Mouse (Mus musculus) midbrain, postnatal 0 days (tissue): Measurements from ENCODE around the gene Aagab. TPM values are rescaled to one million over a fixed set of nuclear protein-coding genes. Genes with fewer than 3 reads are reported as not detected.

ENCODE experiments used
- ATAC-seq: fragments of 200-750 bp; cut with Nextera tagmentation; 2 replicates; pipeline ENCODE4 v1.8.0; 2017; ENCODE audit warnings: moderate number of reproducible peaks, mild to moderate bottlenecking, moderate TSS enrichment, moderate library complexity; ENCODE audit not compliant: low FRiP score
- DNase-seq: peaks from one replicate; pipeline ENCODE4 v3.0.0-alpha.2; 2015; ENCODE audit warnings: low spot score
- H3K27ac ChIP-seq: fragments of 300-500 bp; sonication (generic); 2 replicates; pipeline ENCODE4 v1.5.1; 2014; ENCODE audit warnings: low read depth, mild to moderate bottlenecking, low read length, mixed read lengths
- H3K27me3 ChIP-seq: fragments of 300-500 bp; sonication (generic); 2 replicates; pipeline ENCODE4 v1.6.1; 2014; ENCODE audit warnings: low read length, control low read depth, mixed read lengths; ENCODE audit not compliant: insufficient read depth
- H3K36me3 ChIP-seq: fragments of 300-500 bp; sonication (generic); 2 replicates; pipeline ENCODE4 v1.6.1; 2014; ENCODE audit warnings: low read length, control low read depth, mixed read lengths; ENCODE audit not compliant: insufficient read depth
- H3K4me1 ChIP-seq: fragments of 300-500 bp; sonication (generic); 2 replicates; pipeline ENCODE4 v1.6.1; 2014; ENCODE audit warnings: mild to moderate bottlenecking, control low read depth, antibody characterized with exemption, low read length, mixed read lengths; ENCODE audit not compliant: insufficient read depth
- H3K4me2 ChIP-seq: fragments of 300-500 bp; sonication (generic); 2 replicates; pipeline ENCODE4 v1.6.1; 2014; ENCODE audit warnings: low read depth, mild to moderate bottlenecking, low read length, mixed read lengths; ENCODE audit not compliant: poor library complexity, severe bottlenecking
- H3K4me3 ChIP-seq: fragments of 300-500 bp; sonication (generic); 2 replicates; pipeline ENCODE4 v1.5.1; 2014; ENCODE audit warnings: low read depth, mild to moderate bottlenecking, low read length, moderate library complexity
- H3K9ac ChIP-seq: fragments of 300-500 bp; sonication (generic); replicated peaks from 2 replicates; pipeline ENCODE4 v1.6.1; 2014; ENCODE audit warnings: mild to moderate bottlenecking, low read length, moderate library complexity, mixed read lengths; ENCODE audit not compliant: poor library complexity, severe bottlenecking
- H3K9me3 ChIP-seq: fragments of 300-500 bp; sonication (generic); 2 replicates; pipeline ENCODE4 v1.6.1; 2016; ENCODE audit warnings: low read length, control low read depth
- CTCF ChIP-seq: IDR thresholded peaks from 2 replicates; pipeline ENCODE4 v1.5.1; 2016; ENCODE audit warnings: antibody characterized with exemption, mild to moderate bottlenecking
- WGBS: fragments of 180-500 bp; shearing (Covaris S2); extraction: QIAGEN DNeasy Blood & Tissue Kit; methylation state at CpG from one replicate; pipeline ENCODE4 v1.1.7; 2014; 5-methylcytosine and 5-hydroxymethylcytosine counted together
- polyA plus RNA-seq: library from polyadenylated mRNA; unstranded; fragments of >200 nt; fragmentation: Nextera tagmentation; extraction: Ambion mirVana; gene quantifications from 2 replicates; pipeline ENCODE4 v1.2.1, GENCODE M21; 2015
- total RNA-seq: library from RNA; depleted of rRNA; stranded (reverse); fragments of >200 nt; gene quantifications from 2 replicates; pipeline ENCODE4 v1.2.3, GENCODE M21; 2014

Aagab gene
- total and polyA plus RNA-seq, 2 experiments from 2014 or later: 39.1 to 58.9 TPM

- Histone ChIP-seq H3K27ac (no peak overlapping the region), H3K4me2 (no peak overlapping the region), H3K27me3 (no peaks in the 10 kb centered on the region), H3K9me3 (no peaks in the 10 kb centered on the region), H3K9ac (no peak overlapping the region), H3K4me1 (no peaks in the 10 kb centered on the region; the same call in 1 of the 2 replicates), H3K4me3 (no peak overlapping the region), H3K36me3 (no peaks in the 10 kb centered on the region)
- no peak for ATAC-seq
- DNase-seq: no peak
- WGBS: 67% methylated on average over 8 of the region's 8 CpGs
- no peak for TF ChIP-seq CTCF
Observed at GRCm38 (mm10) chr9:63672797-63673493, 70.5 kb downstream of the Aagab start.

- Histone ChIP-seq H3K9ac (no peak overlapping the region), H3K4me1 (no peaks in the 10 kb centered on the region), H3K9me3 (no peaks in the 10 kb centered on the region), H3K36me3 (no peaks in the 10 kb centered on the region), H3K27ac (no peak overlapping the region), H3K27me3 (no peaks in the 10 kb centered on the region), H3K4me2 (no peak overlapping the region), H3K4me3 (no peak overlapping the region)
- no peak for ATAC-seq
- DNase-seq: no peak
- 83% methylated on average over 3 of the region's 3 CpGs for WGBS
- no peak for TF ChIP-seq CTCF
Observed at GRCm38 (mm10) chr9:63673494-63673805, 71.0 kb downstream of the Aagab start.

- 91% methylated on average over 10 of the region's 10 CpGs for WGBS
Observed at GRCm38 (mm10) chr9:63674613-63675012, 72.2 kb downstream of the Aagab start.

GRCm38 (mm10) chr9:63677621-63678020 is 75.2 kb downstream of the Aagab start:
- Histone ChIP-seq H3K4me3 (no peak overlapping the region), H3K4me1 (no peaks in the 10 kb centered on the region), H3K4me2 (no peak overlapping the region), H3K9me3 (no peaks in the 10 kb centered on the region), H3K27ac (no peak overlapping the region), H3K9ac (no peak overlapping the region), H3K36me3 (no peaks in the 10 kb centered on the region), H3K27me3 (no peaks in the 10 kb centered on the region)
- TF ChIP-seq CTCF: no peak
- ATAC-seq (no peak), DNase-seq (no peak)
- WGBS: 64% methylated on average over 3 of the region's 3 CpGs

More at GRCm38 (mm10) chr9:63674613-63675012, 72.2 kb downstream of the Aagab start:
- Histone ChIP-seq H3K9ac (no peak overlapping the region), H3K36me3 (no peaks in the 10 kb centered on the region), H3K27ac (no peak overlapping the region), H3K4me3 (no peak overlapping the region), H3K4me2 (no peak overlapping the region), H3K9me3 (no peaks in the 10 kb centered on the region), H3K4me1 (no peaks in the 10 kb centered on the region), H3K27me3 (no peaks in the 10 kb centered on the region)
- DNase-seq (no peak), ATAC-seq (no peak)
- no peak for TF ChIP-seq CTCF

GRCm38 (mm10) chr9:63678076-63678475 is 75.6 kb downstream of the Aagab start:
- H3K36me3 ChIP-seq: no peaks in the 10 kb centered on the region
- no peaks in the 10 kb centered on the region for H3K4me1 ChIP-seq
- no peaks in the 10 kb centered on the region for H3K27me3 ChIP-seq
- no peak overlapping the region for H3K4me2 ChIP-seq
- H3K4me3 ChIP-seq: no peak overlapping the region
- no peak overlapping the region for H3K9ac ChIP-seq
- H3K27ac ChIP-seq: no peak overlapping the region
- WGBS: 100% methylated on average over 1 of the region's 1 CpGs
- ATAC-seq (no peak), DNase-seq (no peak)
- TF ChIP-seq CTCF: no peak
- H3K9me3 ChIP-seq: no peaks in the 10 kb centered on the region

- no peak for TF ChIP-seq CTCF
- Histone ChIP-seq H3K36me3 (no peaks in the 10 kb centered on the region), H3K4me3 (no peak overlapping the region), H3K27ac (no peak overlapping the region), H3K9me3 (no peaks in the 10 kb centered on the region), H3K4me2 (no peak overlapping the region), H3K9ac (no peak overlapping the region), H3K27me3 (no peaks in the 10 kb centered on the region), H3K4me1 (no peaks in the 10 kb centered on the region)
- ATAC-seq (no peak), DNase-seq (no peak)
- WGBS: 82% methylated on average over 9 of the region's 9 CpGs
Observed at GRCm38 (mm10) chr9:63682301-63682700, 79.8 kb downstream of the Aagab start.
